Mouse (Mus musculus): ENCODE measurements at regions not wholly inside any gene's neighbourhood (a gene's known extent, or its start where the extent isn't known, plus 50 kb on each side); places are given as distances from the start of the nearest gene placed in this dataset.

GRCm38 (mm10) chr15:11774717-11775116, 132.4 kb downstream of the Npr3 start:
- no peak overlapping the region for H3K27ac ChIP-seq (ENCODE audit: insufficient read depth, low read length)
- H3K4me1 ChIP-seq (ENCODE audit: control insufficient read depth, insufficient read depth, low read length), result no peaks in the 10 kb centered on the region
- H3K4me3 ChIP-seq (ENCODE audit: insufficient read depth, low read length), result no peak overlapping the region
- TF ChIP-seq POLR2A (IDR thresholded peaks at IDR 0.05; ENCODE audit: low read depth, low read length), result no peak
- TF ChIP-seq CTCF (IDR thresholded peaks at IDR 0.05; ENCODE audit: borderline replicate concordance, insufficient read depth, low read length), result no peak

GRCm38 (mm10) chr15:11770596-11770995, 136.5 kb downstream of the Npr3 start:
- Histone ChIP-seq H3K4me1 (ENCODE audit: control insufficient read depth, insufficient read depth, low read length) (no peaks in the 10 kb centered on the region), H3K27ac (ENCODE audit: insufficient read depth, low read length) (no peak overlapping the region), H3K4me3 (ENCODE audit: insufficient read depth, low read length) (no peak overlapping the region)
- no peak for TF ChIP-seq CTCF (IDR thresholded peaks at IDR 0.05; ENCODE audit: borderline replicate concordance, insufficient read depth, low read length)
- no peak for TF ChIP-seq POLR2A (IDR thresholded peaks at IDR 0.05; ENCODE audit: low read depth, low read length)

GRCm38 (mm10) chr15:11757963-11758362, 149.1 kb downstream of the Npr3 start:
- Histone ChIP-seq H3K4me3 (ENCODE audit: insufficient read depth, low read length) (no peak overlapping the region), H3K4me1 (ENCODE audit: control insufficient read depth, insufficient read depth, low read length) (no peaks in the 10 kb centered on the region), H3K27ac (ENCODE audit: insufficient read depth, low read length) (no peak overlapping the region)
- TF ChIP-seq POLR2A (IDR thresholded peaks at IDR 0.05; ENCODE audit: low read depth, low read length) (no peak), CTCF (IDR thresholded peaks at IDR 0.05; ENCODE audit: borderline replicate concordance, insufficient read depth, low read length) (no peak)

- H3K27ac ChIP-seq (ENCODE audit: insufficient read depth, low read length), result no peak overlapping the region
- TF ChIP-seq POLR2A (IDR thresholded peaks at IDR 0.05; ENCODE audit: low read depth, low read length) (no peak), CTCF (IDR thresholded peaks at IDR 0.05; ENCODE audit: borderline replicate concordance, insufficient read depth, low read length) (no peak)
- no peaks in the 10 kb centered on the region for H3K4me1 ChIP-seq (ENCODE audit: control insufficient read depth, insufficient read depth, low read length)
- no peak overlapping the region for H3K4me3 ChIP-seq (ENCODE audit: insufficient read depth, low read length)
These were observed 150.3 kb downstream of the Npr3 start for GRCm38 (mm10) chr15:11756786-11757185.

GRCm38 (mm10) chr15:11753216-11753615, 153.9 kb downstream of the Npr3 start:
- TF ChIP-seq CTCF (IDR thresholded peaks at IDR 0.05; ENCODE audit: borderline replicate concordance, insufficient read depth, low read length) (peak; percentile 91; the same call in 1 of the 2 replicates), POLR2A (IDR thresholded peaks at IDR 0.05; ENCODE audit: low read depth, low read length) (no peak)
- H3K4me1 ChIP-seq (ENCODE audit: control insufficient read depth, insufficient read depth, low read length), result no peaks in the 10 kb centered on the region

GRCm38 (mm10) chr15:11750893-11751292, 156.2 kb downstream of the Npr3 start:
- TF ChIP-seq CTCF (IDR thresholded peaks at IDR 0.05; ENCODE audit: borderline replicate concordance, insufficient read depth, low read length) (no peak), POLR2A (IDR thresholded peaks at IDR 0.05; ENCODE audit: low read depth, low read length) (no peak)
- Histone ChIP-seq H3K27ac (ENCODE audit: insufficient read depth, low read length) (no peak overlapping the region), H3K4me3 (ENCODE audit: insufficient read depth, low read length) (no peak overlapping the region), H3K4me1 (ENCODE audit: control insufficient read depth, insufficient read depth, low read length) (peaks cover 1% of the 10 kb centered on the region; the same call in 1 of the 2 replicates)

More at GRCm38 (mm10) chr15:11753216-11753615, 153.9 kb downstream of the Npr3 start:
- H3K4me3 ChIP-seq (ENCODE audit: insufficient read depth, low read length), result no peak overlapping the region
- H3K27ac ChIP-seq (ENCODE audit: insufficient read depth, low read length), result no peak overlapping the region

GRCm38 (mm10) chr15:11749509-11749908, 157.6 kb downstream of the Npr3 start:
- TF ChIP-seq CTCF (IDR thresholded peaks at IDR 0.05; ENCODE audit: borderline replicate concordance, insufficient read depth, low read length) (no peak), POLR2A (IDR thresholded peaks at IDR 0.05; ENCODE audit: low read depth, low read length) (no peak)
- Histone ChIP-seq H3K4me3 (ENCODE audit: insufficient read depth, low read length) (no peak overlapping the region), H3K27ac (ENCODE audit: insufficient read depth, low read length) (no peak overlapping the region), H3K4me1 (ENCODE audit: control insufficient read depth, insufficient read depth, low read length) (peaks cover 11% of the 10 kb centered on the region)

- peaks cover 11% of the 10 kb centered on the region for H3K4me1 ChIP-seq (ENCODE audit: control insufficient read depth, insufficient read depth, low read length)
- no peak overlapping the region for H3K4me3 ChIP-seq (ENCODE audit: insufficient read depth, low read length)
- no peak overlapping the region for H3K27ac ChIP-seq (ENCODE audit: insufficient read depth, low read length)
- no peak for TF ChIP-seq POLR2A (IDR thresholded peaks at IDR 0.05; ENCODE audit: low read depth, low read length)
- TF ChIP-seq CTCF (IDR thresholded peaks at IDR 0.05; ENCODE audit: borderline replicate concordance, insufficient read depth, low read length), result no peak
These were observed 158.8 kb downstream of the Npr3 start for GRCm38 (mm10) chr15:11748306-11748705.

GRCm38 (mm10) chr15:11746754-11747153, 160.3 kb downstream of the Npr3 start:
- no peak overlapping the region for H3K4me3 ChIP-seq (ENCODE audit: insufficient read depth, low read length)
- H3K27ac ChIP-seq (ENCODE audit: insufficient read depth, low read length), result no peak overlapping the region
- TF ChIP-seq POLR2A (IDR thresholded peaks at IDR 0.05; ENCODE audit: low read depth, low read length) (no peak), CTCF (IDR thresholded peaks at IDR 0.05; ENCODE audit: borderline replicate concordance, insufficient read depth, low read length) (no peak)
- peaks cover 11% of the 10 kb centered on the region for H3K4me1 ChIP-seq (ENCODE audit: control insufficient read depth, insufficient read depth, low read length)

GRCm38 (mm10) chr15:11745629-11746372, 161.3 kb downstream of the Npr3 start:
- Histone ChIP-seq H3K4me3 (ENCODE audit: insufficient read depth, low read length) (no peak overlapping the region), H3K4me1 (ENCODE audit: control insufficient read depth, insufficient read depth, low read length) (peaks cover 11% of the 10 kb centered on the region), H3K27ac (ENCODE audit: insufficient read depth, low read length) (no peak overlapping the region)
- TF ChIP-seq CTCF (IDR thresholded peaks at IDR 0.05; ENCODE audit: borderline replicate concordance, insufficient read depth, low read length) (no peak), POLR2A (IDR thresholded peaks at IDR 0.05; ENCODE audit: low read depth, low read length) (no peak)
